Mouse (Mus musculus) heart, postnatal 0 days (tissue): ENCODE measurements around the gene Arid4a.

Experiments
- CTCF ChIP-seq: IDR thresholded peaks from 2 replicates; pipeline ENCODE4 v1.5.1; 2016; ENCODE audit warnings: antibody characterized with exemption, control low read depth, low read depth
- EP300 ChIP-seq: IDR thresholded peaks from 2 replicates; pipeline ENCODE4 v1.6.1; 2016; ENCODE audit warnings: antibody characterized with exemption, low read depth

DNA sequence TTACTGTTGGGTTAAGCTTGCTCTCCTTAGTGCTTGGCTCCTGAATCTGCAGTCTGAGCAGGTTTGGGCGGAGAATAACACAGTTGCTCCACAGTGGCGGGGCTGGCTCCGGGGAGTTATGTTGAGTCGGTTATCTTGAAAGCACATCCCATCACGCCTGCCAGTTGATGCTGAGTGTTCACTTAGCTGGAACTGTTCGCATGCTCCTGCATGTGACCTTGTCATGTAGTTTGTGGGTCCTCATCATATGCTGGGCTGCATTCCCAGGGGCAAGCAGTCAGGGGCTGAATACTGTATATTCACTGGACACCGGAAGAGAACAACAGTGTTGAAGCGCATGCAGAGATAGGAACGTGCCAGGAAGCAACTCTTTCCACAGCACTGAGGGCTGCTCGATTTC, 97.3 kb downstream of the Arid4a start:
- no peak for TF ChIP-seq CTCF
- no peak for TF ChIP-seq EP300
